Mouse (Mus musculus) kidney, adult 8-10 months (tissue): ENCODE measurements around the gene Herc6.
"Not testable (repeated sequence)": the region's sequence is repeated elsewhere in the genome, so short reads cannot be mapped to it uniquely, and the experiment has no call there.

Experiments
- DNase-seq, 2 experiments: peaks; one replicate each; pipeline ENCODE4 v3.0.0; 2022

Herc6 gene

GRCm38 (mm10) chr6:57580881-57581548 lies at the start of gene Herc6:
Gene Herc6, plus strand, starts transcription at chr6:57581000.
- DNase-seq: peak; percentile 72 to 80

- DNase-seq: no peak
These were observed 49.8 kb upstream of the Herc6 start for GRCm38 (mm10) chr6:57531011-57531410.

- DNase-seq: no peak
These were observed 49.4 kb upstream of the Herc6 start for GRCm38 (mm10) chr6:57531441-57531840.

- DNase-seq: no peak
These were observed 48.8 kb upstream of the Herc6 start for GRCm38 (mm10) chr6:57532022-57532421.

GRCm38 (mm10) chr6:57533410-57533809 lies 47.4 kb upstream of the Herc6 start:
- DNase-seq: no peak

GRCm38 (mm10) chr6:57534231-57534610 lies 46.6 kb upstream of the Herc6 start:
- DNase-seq: peak in 1 of 2 experiments; percentile 18

- DNase-seq: peak; percentile 20 to 39
These were observed 46.1 kb upstream of the Herc6 start for GRCm38 (mm10) chr6:57534611-57535286.

GRCm38 (mm10) chr6:57535386-57535936 lies 45.3 kb upstream of the Herc6 start, which contains the start of gene Ppm1k:
Gene Ppm1k, minus strand, starts transcription at chr6:57535468.
- peak; percentile 100 for DNase-seq

GRCm38 (mm10) chr6:57535971-57536669 lies 44.7 kb upstream of the Herc6 start:
- peak in 1 of 2 experiments; percentile 25 for DNase-seq

- DNase-seq: no peak
These were observed 42.9 kb upstream of the Herc6 start for GRCm38 (mm10) chr6:57537887-57538286.

GRCm38 (mm10) chr6:57540950-57541498 lies 39.8 kb upstream of the Herc6 start:
- DNase-seq: no peak

- no peak for DNase-seq
These were observed 39.0 kb upstream of the Herc6 start for GRCm38 (mm10) chr6:57541737-57542335.

- DNase-seq: not testable (repeated sequence)
These were observed 37.2 kb upstream of the Herc6 start for GRCm38 (mm10) chr6:57543591-57543990.

GRCm38 (mm10) chr6:57544866-57545265 lies 35.9 kb upstream of the Herc6 start:
- peak; percentile 12 to 66 for DNase-seq

GRCm38 (mm10) chr6:57551211-57551796 lies 29.5 kb upstream of the Herc6 start:
- DNase-seq: no peak

- DNase-seq: no peak
These were observed 22.9 kb upstream of the Herc6 start for GRCm38 (mm10) chr6:57557796-57558317.

GRCm38 (mm10) chr6:57563454-57563853 lies 17.3 kb upstream of the Herc6 start:
- no peak for DNase-seq

- no peak for DNase-seq
These were observed 15.3 kb upstream of the Herc6 start for GRCm38 (mm10) chr6:57565452-57565851.

- no peak for DNase-seq
These were observed 13.2 kb upstream of the Herc6 start for GRCm38 (mm10) chr6:57567630-57568029.

GRCm38 (mm10) chr6:57570170-57570974 lies 10.4 kb upstream of the Herc6 start:
- peak; percentile 24 to 35 for DNase-seq

GRCm38 (mm10) chr6:57571587-57571986 lies 9.2 kb upstream of the Herc6 start:
- no peak for DNase-seq
